Mouse (Mus musculus) neural tube, embryonic 10.5 days (tissue): ENCODE measurements around the gene Terb1.

ENCODE experiments used
- DNase-seq: peaks from one replicate; pipeline ENCODE4 v3.0.0-alpha.2; 2017; ENCODE audit warnings: low spot score; ENCODE audit errors: extremely low spot score

Terb1 gene

GRCm38 (mm10) chr8:104452177-104452576 is 57.5 kb downstream of the Terb1 start:
- no peak for DNase-seq

- DNase-seq, result no peak
Observed at GRCm38 (mm10) chr8:104448796-104449195, 60.9 kb downstream of the Terb1 start.

GRCm38 (mm10) chr8:104446016-104446415 is 63.7 kb downstream of the Terb1 start:
- no peak for DNase-seq

GRCm38 (mm10) chr8:104445248-104445647 is 64.5 kb downstream of the Terb1 start:
- no peak for DNase-seq

- no peak for DNase-seq
Observed at GRCm38 (mm10) chr8:104443125-104443679, 66.5 kb downstream of the Terb1 start.

- peak; percentile 96 for DNase-seq
Observed at GRCm38 (mm10) chr8:104442299-104443124, 67.2 kb downstream of the Terb1 start, which contains the start of gene Dync1li2. Dync1li2 (minus strand) TSS chr8:104443047.

- DNase-seq, result no peak
Observed at GRCm38 (mm10) chr8:104441613-104442012, 68.1 kb downstream of the Terb1 start.

- no peak for DNase-seq
Observed at GRCm38 (mm10) chr8:104439461-104439860, 70.2 kb downstream of the Terb1 start.

- no peak for DNase-seq
Observed at GRCm38 (mm10) chr8:104437494-104438135, 72.1 kb downstream of the Terb1 start.

GRCm38 (mm10) chr8:104436591-104436990 is 73.1 kb downstream of the Terb1 start:
- DNase-seq, result no peak

- no peak for DNase-seq
Observed at GRCm38 (mm10) chr8:104436038-104436437, 73.7 kb downstream of the Terb1 start.

GRCm38 (mm10) chr8:104434826-104435354 is 74.8 kb downstream of the Terb1 start:
- no peak for DNase-seq

GRCm38 (mm10) chr8:104434275-104434674 is 75.4 kb downstream of the Terb1 start:
- no peak for DNase-seq

GRCm38 (mm10) chr8:104433191-104433842 is 76.4 kb downstream of the Terb1 start:
- DNase-seq, result no peak

GRCm38 (mm10) chr8:104432656-104433055 is 77.1 kb downstream of the Terb1 start:
- DNase-seq, result no peak

- no peak for DNase-seq
Observed at GRCm38 (mm10) chr8:104430230-104430629, 79.5 kb downstream of the Terb1 start.

GRCm38 (mm10) chr8:104427703-104428102 is 82.0 kb downstream of the Terb1 start:
- no peak for DNase-seq

- no peak for DNase-seq
Observed at GRCm38 (mm10) chr8:104422313-104422712, 87.4 kb downstream of the Terb1 start.

- DNase-seq, result no peak
Observed at GRCm38 (mm10) chr8:104416022-104416421, 93.7 kb downstream of the Terb1 start.

GRCm38 (mm10) chr8:104414204-104414603 is 95.5 kb downstream of the Terb1 start:
- no peak for DNase-seq

GRCm38 (mm10) chr8:104413770-104414169 is 95.9 kb downstream of the Terb1 start:
- no peak for DNase-seq
